Mouse (Mus musculus) testis, adult 2 months (tissue): Measurements from ENCODE around the gene Rab3d.

Experiments
- CTCF ChIP-seq: fragments of 200-500 bp; IDR thresholded peaks from 2 replicates; pipeline ENCODE4 v1.5.1; 2012; ENCODE audit warnings: low read depth, mild to moderate bottlenecking, inconsistent platforms, low read length, moderate library complexity; ENCODE audit not compliant: control insufficient read depth, insufficient read depth, insufficient replicate concordance
- POLR2A ChIP-seq: fragments of 200-500 bp; IDR thresholded peaks from 2 replicates; pipeline ENCODE4 v1.6.1; 2012; ENCODE audit warnings: low read depth, mild to moderate bottlenecking, inconsistent platforms, low read length, moderate library complexity; ENCODE audit not compliant: control insufficient read depth

DNA sequence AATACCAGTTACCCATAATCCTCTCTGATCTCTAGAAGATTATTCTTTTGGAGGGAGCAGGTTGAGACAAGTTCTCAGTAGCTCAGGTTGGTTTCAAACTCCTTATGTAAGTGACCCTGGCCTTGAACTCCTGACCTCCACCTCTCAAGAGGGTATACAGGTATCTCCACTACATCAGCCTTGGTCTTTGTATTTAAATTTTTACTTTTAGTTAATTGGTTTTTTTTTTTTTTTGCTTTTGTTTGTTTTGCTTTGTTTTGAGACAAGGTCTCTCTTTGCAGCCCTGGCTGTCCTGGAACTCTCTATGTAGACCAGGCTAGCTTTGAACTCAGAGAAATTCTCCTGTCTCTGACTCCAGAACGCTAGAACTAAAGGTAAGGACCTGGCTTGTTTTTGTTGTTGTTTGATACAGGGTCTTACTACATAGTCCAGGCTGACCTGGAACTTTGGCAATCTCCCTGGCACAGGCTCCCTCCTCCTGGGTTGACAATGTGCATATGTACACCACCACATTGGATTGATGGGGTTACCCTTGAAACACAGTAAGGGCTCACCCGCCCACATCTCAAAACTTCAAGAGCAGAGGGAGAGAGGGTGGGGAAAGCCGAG is 5.6 kb upstream of the Rab3d start:
- TF ChIP-seq CTCF: no peak
- TF ChIP-seq POLR2A: no peak
